Mouse (Mus musculus) heart, embryonic 12.5 days (tissue): Measurements from ENCODE around the gene Hnrnpk. TPM values are rescaled to one million over a fixed set of nuclear protein-coding genes. Genes with fewer than 3 reads are reported as not detected.
A peak's percentile ranks its signal among the peaks of the same experiment; 100 is the strongest.
"Not testable (repeated sequence)": the region's sequence is repeated elsewhere in the genome, so short reads cannot be mapped to it uniquely, and the experiment has no call there.

ENCODE experiments used
- ATAC-seq: fragments of 200-750 bp; cut with Nextera tagmentation; 2 replicates; pipeline ENCODE4 v1.8.0; 2017; ENCODE audit warnings: moderate TSS enrichment, moderate library complexity; ENCODE audit not compliant: insufficient number of reproducible peaks, low FRiP score
- H3K27ac ChIP-seq: fragments of 300-500 bp; sonication (generic); 2 replicates; pipeline ENCODE4 v1.5.1; 2016; ENCODE audit warnings: mild to moderate bottlenecking, moderate library complexity; ENCODE audit not compliant: poor library complexity, severe bottlenecking
- H3K27me3 ChIP-seq: fragments of 300-500 bp; sonication (generic); replicated peaks from 2 replicates; pipeline ENCODE4 v1.6.1; 2016; ENCODE audit warnings: mild to moderate bottlenecking, moderate library complexity
- H3K36me3 ChIP-seq: fragments of 300-500 bp; sonication (generic); 2 replicates; pipeline ENCODE4 v1.6.1; 2016; ENCODE audit warnings: mild to moderate bottlenecking, moderate library complexity
- H3K4me1 ChIP-seq: fragments of 300-500 bp; sonication (generic); replicated peaks from 2 replicates; pipeline ENCODE4 v1.6.1; 2016; ENCODE audit warnings: mild to moderate bottlenecking
- H3K4me2 ChIP-seq: fragments of 300-500 bp; sonication (generic); 2 replicates; pipeline ENCODE4 v1.6.1; 2016; ENCODE audit warnings: mild to moderate bottlenecking, moderate library complexity
- H3K4me3 ChIP-seq: fragments of 300-500 bp; sonication (generic); 2 replicates; pipeline ENCODE4 v1.5.1; 2016; ENCODE audit warnings: mild to moderate bottlenecking
- H3K9ac ChIP-seq: fragments of 300-500 bp; sonication (generic); 2 replicates; pipeline ENCODE4 v1.6.1; 2016; ENCODE audit warnings: mild to moderate bottlenecking, moderate library complexity
- H3K9me3 ChIP-seq: fragments of 300-500 bp; sonication (generic); replicated peaks from 2 replicates; pipeline ENCODE4 v1.6.1; 2016; ENCODE audit warnings: mild to moderate bottlenecking, moderate library complexity
- WGBS: fragments of 180-500 bp; shearing (Covaris S2); methylation state at CpG from one replicate; pipeline ENCODE4 v1.1.7; 2016; 5-methylcytosine and 5-hydroxymethylcytosine counted together
- polyA plus RNA-seq: library from polyadenylated mRNA; unstranded; fragments of >200 nt; fragmentation: Nextera tagmentation; extraction: Ambion mirVana; gene quantifications from 2 replicates; pipeline ENCODE4 v1.2.1, GENCODE M21; 2016

Gene Hnrnpk
- polyA plus RNA-seq, 1 experiment from 2014 or later: 1,144 TPM

DNA sequence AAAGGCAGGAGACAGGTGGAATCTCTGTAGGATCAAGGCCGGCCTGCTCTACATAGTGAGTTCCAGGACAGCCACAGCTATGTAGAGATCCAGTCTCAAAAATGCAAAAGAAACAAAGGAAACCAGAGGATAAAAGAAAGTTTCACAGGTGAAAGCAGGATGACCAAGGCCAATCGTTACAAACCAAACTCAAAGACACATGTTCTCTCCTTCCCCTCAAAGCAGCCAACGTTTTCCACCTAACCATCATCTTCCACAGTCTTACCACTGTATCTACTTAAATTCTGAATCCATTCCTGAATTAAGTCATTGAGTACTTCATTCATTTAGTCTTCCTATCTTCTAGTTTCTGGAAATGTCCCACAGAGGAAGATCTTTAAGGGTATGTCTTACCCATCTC lies 14.8 kb downstream of the Hnrnpk start:
- Histone ChIP-seq H3K27ac (no peak overlapping the region), H3K36me3 (peaks cover 21% of the 10 kb centered on the region), H3K4me3 (no peak overlapping the region), H3K9ac (no peak overlapping the region), H3K9me3 (no peaks in the 10 kb centered on the region), H3K27me3 (no peaks in the 10 kb centered on the region), H3K4me1 (peaks cover 9% of the 10 kb centered on the region; the same call in 1 of the 2 replicates), H3K4me2 (peak overlapping the region; percentile 16; the same call in 1 of the 2 replicates)
- WGBS: 42% methylated on average over 3 of the region's 3 CpGs
- no peak for ATAC-seq

DNA sequence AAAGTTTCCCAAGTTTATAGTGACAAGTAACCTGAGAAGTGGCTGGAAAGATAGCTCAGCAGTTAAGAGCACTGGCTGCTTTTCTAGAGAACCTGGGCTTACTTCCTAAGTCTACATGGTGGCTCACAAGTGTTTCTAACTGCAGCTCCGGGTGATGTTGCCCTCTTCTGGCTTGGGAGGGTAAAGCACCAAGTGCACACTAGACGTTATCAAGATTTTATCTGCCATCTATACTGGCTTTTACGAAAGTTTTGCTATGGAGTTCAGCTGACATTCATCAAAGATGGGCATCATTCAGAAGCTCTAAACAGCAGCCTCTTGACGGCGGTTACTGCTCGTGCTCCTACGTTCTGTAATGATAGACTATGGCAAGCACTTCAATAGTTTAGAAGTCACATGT lies 15.2 kb downstream of the Hnrnpk start:
- Histone ChIP-seq H3K36me3 (peaks cover 22% of the 10 kb centered on the region), H3K9me3 (no peaks in the 10 kb centered on the region), H3K4me2 (peak overlapping the region; percentile 16; the same call in 1 of the 2 replicates), H3K4me1 (peaks cover 9% of the 10 kb centered on the region; the same call in 1 of the 2 replicates), H3K4me3 (no peak overlapping the region), H3K27ac (no peak overlapping the region), H3K9ac (no peak overlapping the region), H3K27me3 (no peaks in the 10 kb centered on the region)
- 13% methylated on average over 7 of the region's 7 CpGs for WGBS
- ATAC-seq: 0 out of 2 replicates have a peak, but pooled peaks have one; percentile 43

DNA sequence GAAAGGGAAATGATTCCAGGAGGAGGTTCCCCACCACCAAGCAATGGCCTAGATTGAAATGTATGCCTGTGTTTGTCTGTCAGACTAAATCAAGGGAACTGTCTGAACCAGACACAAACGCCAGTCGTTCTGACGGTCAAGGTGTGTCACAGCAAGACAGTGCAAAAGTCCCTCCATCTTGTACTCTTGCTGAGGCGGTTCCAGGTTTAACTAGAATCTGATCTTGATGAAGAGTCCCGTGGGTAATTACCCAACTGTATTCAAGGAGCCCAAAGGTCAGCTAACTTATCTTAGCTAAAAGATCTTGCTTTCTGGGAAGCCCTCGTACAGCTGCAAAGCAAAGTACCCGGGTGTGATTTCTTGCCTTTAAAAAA lies 17.6 kb downstream of the Hnrnpk start:
- Histone ChIP-seq H3K36me3 (peaks cover 33% of the 10 kb centered on the region), H3K27ac (peak overlapping the region; percentile 34; the same call in 1 of the 2 replicates), H3K4me2 (peak overlapping the region; percentile 83), H3K9me3 (peaks cover 10% of the 10 kb centered on the region), H3K27me3 (no peaks in the 10 kb centered on the region), H3K9ac (peak overlapping the region; percentile 92), H3K4me3 (peak overlapping the region; percentile 95), H3K4me1 (peaks cover 9% of the 10 kb centered on the region; the same call in 1 of the 2 replicates)
- no peak for ATAC-seq
- 78% methylated on average over 7 of the region's 7 CpGs for WGBS

- Histone ChIP-seq H3K36me3 (peaks cover 33% of the 10 kb centered on the region), H3K4me2 (peak within 1 kb of the TSS; percentile 83), H3K4me3 (peak within 1 kb of the TSS; percentile 95), H3K27me3 (no peaks in the 10 kb centered on the region), H3K4me1 (peaks cover 9% of the 10 kb centered on the region; the same call in 1 of the 2 replicates), H3K9me3 (peaks cover 16% of the 10 kb centered on the region), H3K27ac (peak within 1 kb of the TSS; percentile 34; the same call in 1 of the 2 replicates), H3K9ac (peak within 1 kb of the TSS; percentile 92)
- 2% methylated on average over 80 of the region's 80 CpGs for WGBS
- peak; percentile 72 for ATAC-seq
Observed at GRCm38 (mm10) chr13:58384779-58385546, 18.2 kb downstream of the Hnrnpk start, which contains the start of gene 2210016F16Rik. Gene 2210016F16Rik (minus strand): TSS chr13:58385225.

- ATAC-seq: 0 out of 2 replicates have a peak, but pooled peaks have one; percentile 46
- no peaks in the 10 kb centered on the region for H3K27me3 ChIP-seq
- H3K4me3 ChIP-seq: peak overlapping the region; percentile 95
- H3K36me3 ChIP-seq: peaks cover 34% of the 10 kb centered on the region
- H3K9ac ChIP-seq: peak overlapping the region; percentile 92
- WGBS: 49% methylated on average over 11 of the region's 11 CpGs
- H3K4me2 ChIP-seq: peak overlapping the region; percentile 83
- peaks cover 17% of the 10 kb centered on the region for H3K9me3 ChIP-seq
- H3K27ac ChIP-seq: no peak overlapping the region
- peaks cover 9% of the 10 kb centered on the region; the same call in 1 of the 2 replicates for H3K4me1 ChIP-seq
Observed at GRCm38 (mm10) chr13:58384371-58384770, 18.8 kb downstream of the Hnrnpk start.

- Histone ChIP-seq H3K36me3 (no peaks in the 10 kb centered on the region), H3K27ac (no peak overlapping the region), H3K4me3 (no peak overlapping the region), H3K9me3 (peaks cover 10% of the 10 kb centered on the region; the same call in 1 of the 2 replicates), H3K9ac (no peak overlapping the region), H3K4me2 (no peak overlapping the region), H3K27me3 (no peaks in the 10 kb centered on the region), H3K4me1 (no peaks in the 10 kb centered on the region)
- no peak for ATAC-seq
- 79% methylated on average over 2 of the region's 2 CpGs for WGBS
Observed at GRCm38 (mm10) chr13:58373153-58373470, 30.0 kb downstream of the Hnrnpk start.

DNA sequence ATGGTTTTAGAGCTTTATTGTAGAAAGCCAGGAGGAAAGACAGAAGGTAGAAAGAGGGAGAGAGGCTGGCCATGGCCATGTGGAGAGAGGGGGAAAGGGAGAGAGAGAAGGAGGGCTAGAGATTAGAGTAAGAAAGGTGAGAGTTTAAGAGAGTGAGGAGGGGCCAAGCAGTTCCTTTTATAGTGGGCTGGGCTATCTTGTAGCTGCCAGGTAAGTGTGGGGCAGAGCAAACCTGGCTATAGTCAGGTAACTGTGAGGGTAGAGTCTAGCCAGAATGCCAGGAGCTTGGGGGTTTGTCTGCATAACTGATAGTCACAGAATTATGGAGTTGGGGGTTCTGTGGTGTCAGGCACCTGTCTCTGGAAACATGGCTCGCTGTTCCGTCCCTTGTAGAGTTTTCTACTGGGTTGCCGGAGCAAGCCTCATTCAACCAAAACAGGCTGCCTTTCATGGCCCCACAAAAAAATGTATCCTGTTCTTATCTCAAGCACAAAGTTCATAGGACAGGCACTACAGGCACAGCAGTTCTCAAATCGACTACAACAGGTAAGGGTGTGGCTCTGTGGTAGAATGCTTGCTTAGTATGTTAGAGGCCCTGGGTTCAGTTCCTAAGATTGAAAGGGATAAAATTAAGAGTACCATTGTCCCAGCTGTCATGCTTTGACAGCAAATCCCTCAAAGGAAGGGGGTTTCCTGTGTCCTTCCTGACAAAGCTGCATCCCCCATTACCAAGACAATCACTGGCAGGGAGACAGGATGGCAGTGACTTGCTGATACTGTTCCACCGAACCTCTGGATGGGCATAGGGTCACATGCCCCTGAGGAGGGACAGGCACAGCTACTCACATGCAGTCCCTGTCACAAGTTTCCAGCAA lies 30.6 kb downstream of the Hnrnpk start:
- H3K27me3 ChIP-seq: no peaks in the 10 kb centered on the region
- H3K9ac ChIP-seq: no peak overlapping the region
- ATAC-seq: no peak
- WGBS: 75% methylated on average over 5 of the region's 5 CpGs
- H3K36me3 ChIP-seq: no peaks in the 10 kb centered on the region
- H3K4me3 ChIP-seq: no peak overlapping the region
- no peak overlapping the region for H3K4me2 ChIP-seq
- H3K27ac ChIP-seq: no peak overlapping the region
- no peaks in the 10 kb centered on the region for H3K4me1 ChIP-seq
- peaks cover 10% of the 10 kb centered on the region; the same call in 1 of the 2 replicates for H3K9me3 ChIP-seq

- Histone ChIP-seq H3K4me3 (no peak overlapping the region), H3K4me1 (no peaks in the 10 kb centered on the region), H3K9me3 (0 out of 2 replicates have a peak, but pooled peaks cover 3% of the 10 kb centered on the region), H3K27ac (no peak overlapping the region), H3K4me2 (no peak overlapping the region), H3K9ac (no peak overlapping the region), H3K27me3 (no peaks in the 10 kb centered on the region), H3K36me3 (no peaks in the 10 kb centered on the region)
- 65% methylated on average over 4 of the region's 4 CpGs for WGBS
- no peak for ATAC-seq
Observed at GRCm38 (mm10) chr13:58368835-58369234, 34.3 kb downstream of the Hnrnpk start.

- H3K4me1 ChIP-seq: no peaks in the 10 kb centered on the region
- H3K9me3 ChIP-seq: 0 out of 2 replicates have a peak, but pooled peaks cover 7% of the 10 kb centered on the region
- no peak overlapping the region for H3K27ac ChIP-seq
- ATAC-seq: no peak
- H3K4me2 ChIP-seq: no peak overlapping the region
- no peak overlapping the region for H3K9ac ChIP-seq
- no peak overlapping the region for H3K4me3 ChIP-seq
- WGBS: 61% methylated on average over 1 of the region's 1 CpGs
- H3K36me3 ChIP-seq: no peaks in the 10 kb centered on the region
- H3K27me3 ChIP-seq: no peaks in the 10 kb centered on the region
Observed at GRCm38 (mm10) chr13:58367641-58368040, 35.5 kb downstream of the Hnrnpk start.

DNA sequence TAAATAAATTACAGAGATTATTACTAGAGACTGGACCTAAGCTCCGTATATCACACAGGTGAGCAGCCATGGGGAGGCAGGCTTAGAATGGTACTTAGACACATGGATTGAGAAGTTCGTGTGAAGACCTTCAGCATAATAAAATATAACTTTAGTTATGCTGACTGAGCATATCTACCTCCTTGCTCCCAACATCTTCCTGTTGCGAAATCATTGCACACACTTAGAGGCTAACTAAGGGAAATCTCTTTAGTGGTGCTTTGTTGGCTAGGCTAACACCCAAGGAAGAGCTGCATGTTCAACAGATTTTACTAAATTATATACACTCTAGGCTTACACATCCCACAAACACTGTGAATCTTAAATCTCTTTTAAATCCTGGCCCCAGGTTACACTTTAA lies 36.8 kb downstream of the Hnrnpk start:
- no peak overlapping the region for H3K9ac ChIP-seq
- H3K4me2 ChIP-seq: no peak overlapping the region
- no peak overlapping the region for H3K27ac ChIP-seq
- no peaks in the 10 kb centered on the region for H3K4me1 ChIP-seq
- no peak overlapping the region for H3K4me3 ChIP-seq
- 83% methylated on average over 3 of the region's 3 CpGs for whole genome bisulfite sequencing
- ATAC-seq: no peak
- no peaks in the 10 kb centered on the region for H3K36me3 ChIP-seq
- 0 out of 2 replicates have a peak, but pooled peaks cover 10% of the 10 kb centered on the region for H3K9me3 ChIP-seq
- no peaks in the 10 kb centered on the region for H3K27me3 ChIP-seq

DNA sequence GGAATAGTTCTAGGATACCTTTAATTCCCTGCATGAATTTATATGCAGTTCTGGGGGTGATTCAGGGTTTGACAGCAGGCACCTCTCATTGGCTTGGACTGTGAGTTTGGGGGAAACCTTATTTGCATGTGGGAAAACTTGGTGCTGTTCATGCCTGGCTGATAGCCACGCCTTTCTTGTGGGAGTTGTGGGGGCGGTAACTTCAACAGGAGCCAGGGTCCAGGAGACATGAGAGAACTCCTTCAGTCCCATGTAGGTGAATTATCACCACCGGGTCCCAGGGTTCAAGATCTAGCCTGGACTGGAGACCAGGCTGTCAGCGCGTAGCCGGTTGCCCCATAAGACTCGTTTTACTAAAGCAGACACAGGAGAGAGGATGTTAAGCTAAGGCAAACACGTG lies 38.0 kb downstream of the Hnrnpk start:
- WGBS: 80% methylated on average over 8 of the region's 8 CpGs
- not testable (repeated sequence) for H3K9ac ChIP-seq, H3K4me1 ChIP-seq, H3K27me3 ChIP-seq, H3K36me3 ChIP-seq, H3K27ac ChIP-seq, H3K4me2 ChIP-seq, H3K9me3 ChIP-seq, H3K4me3 ChIP-seq, ATAC-seq
